Mouse (Mus musculus): Measurements from ENCODE around the gene Oprl1. TPM values are rescaled to one million over a fixed set of nuclear protein-coding genes. Genes with fewer than 3 reads are reported as not detected.

Gene Oprl1
- total RNA-seq, 2 experiments from 2014 or later = 54.7 to 55.4 TPM

DNA sequence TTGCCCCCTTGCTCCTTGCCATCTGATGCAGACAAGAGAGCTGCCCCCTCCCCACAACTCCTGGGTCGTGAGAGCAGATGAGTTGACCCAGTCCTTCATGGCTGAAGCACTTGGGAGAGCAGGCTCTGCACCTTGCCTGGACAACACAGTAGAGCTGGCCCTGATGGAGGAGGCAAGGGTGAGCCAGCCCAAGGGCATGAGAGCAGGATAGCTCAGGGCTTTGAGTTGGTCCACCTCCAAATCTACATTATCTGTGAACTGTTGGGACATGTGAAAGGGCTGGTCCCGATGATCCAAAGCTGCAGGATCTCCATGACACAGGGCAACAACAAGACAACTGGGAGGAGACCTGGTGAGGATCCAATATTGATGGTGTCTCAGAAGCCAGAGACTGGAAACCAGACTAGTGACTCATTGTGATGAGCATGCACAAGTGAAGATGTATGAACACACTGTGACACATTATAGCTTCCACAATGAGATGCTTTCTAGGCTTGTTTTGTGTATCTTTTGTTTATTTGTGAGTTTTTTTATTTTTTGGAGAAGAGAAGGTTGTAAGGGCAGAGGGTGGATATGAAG is 43.4 kb downstream of the Oprl1 start:
- no peak for DNase-seq (ENCODE audit: low spot score in 2 of 2)
- intact Hi-C loops (cut with DNase I) = no loop called here

DNA sequence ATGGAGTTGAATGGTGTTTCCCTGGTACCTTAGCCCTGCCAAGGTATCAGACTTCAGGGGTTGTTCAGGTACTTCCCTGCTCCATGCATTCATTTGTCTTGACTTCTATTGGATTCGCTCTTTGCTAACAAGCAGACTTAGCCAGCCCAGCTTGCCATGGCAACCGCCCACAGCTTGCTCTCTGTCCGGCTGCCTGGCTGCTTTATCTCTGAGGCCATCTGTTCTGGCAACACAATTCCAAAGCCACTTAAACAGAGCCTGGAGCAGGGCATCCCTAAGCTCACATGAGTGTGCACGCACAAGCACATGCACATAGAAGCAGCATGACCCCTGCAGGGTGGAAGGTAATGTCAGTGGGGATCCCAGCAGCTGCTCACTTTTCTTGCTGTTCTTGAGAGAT is 44.2 kb downstream of the Oprl1 start:
- intact Hi-C loops (cut with DNase I) = no loop called here
- DNase-seq (ENCODE audit: low spot score in 2 of 2) = peak; percentile 48 to 52

DNA sequence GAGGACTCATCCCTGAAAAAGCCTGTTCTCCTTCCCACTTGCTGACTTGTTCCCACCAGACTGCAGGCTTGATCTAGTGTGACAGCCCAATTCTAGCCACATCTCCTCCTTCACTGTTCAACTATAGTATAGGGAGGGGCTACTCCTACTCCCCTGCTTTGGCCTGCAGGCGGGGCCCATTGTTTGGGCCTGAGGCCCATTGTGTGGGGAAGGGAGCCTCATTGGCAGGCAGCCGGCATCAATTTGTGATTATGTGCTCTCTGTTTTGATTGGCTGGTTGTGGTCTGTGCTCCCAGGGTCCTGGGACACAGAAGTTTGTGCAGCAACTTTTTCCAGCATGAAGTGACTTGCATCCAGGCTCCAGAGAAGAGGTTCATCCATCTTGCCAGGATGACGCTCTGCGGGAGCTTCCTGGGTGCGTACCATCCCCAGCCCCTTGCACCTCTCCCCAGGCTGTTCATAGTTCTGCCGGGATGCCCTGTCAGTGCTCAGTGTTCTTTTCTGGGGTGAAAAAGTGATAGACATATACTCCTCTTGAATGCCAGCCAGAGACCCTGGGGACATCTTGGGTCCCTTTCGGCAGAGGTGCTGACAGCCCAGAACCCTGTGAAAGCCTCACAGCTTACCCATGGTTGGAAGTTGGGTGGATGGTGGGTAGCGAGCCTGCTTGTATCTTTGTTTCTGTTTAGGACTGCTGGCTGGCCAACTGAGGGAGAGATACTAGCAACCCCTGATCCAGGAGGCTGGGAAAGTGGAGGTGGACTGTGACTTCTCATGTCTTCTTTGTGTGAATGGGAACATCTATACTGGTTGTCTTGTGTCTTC is 48.4 kb downstream of the Oprl1 start, which contains the start of gene Myt1:
Gene Myt1 (plus strand): TSS at position 327 of the 825 bp plus-strand sequence.
- intact Hi-C loops (cut with DNase I) = no loop called here
- DNase-seq (ENCODE audit: low spot score in 2 of 2) = no peak

DNA sequence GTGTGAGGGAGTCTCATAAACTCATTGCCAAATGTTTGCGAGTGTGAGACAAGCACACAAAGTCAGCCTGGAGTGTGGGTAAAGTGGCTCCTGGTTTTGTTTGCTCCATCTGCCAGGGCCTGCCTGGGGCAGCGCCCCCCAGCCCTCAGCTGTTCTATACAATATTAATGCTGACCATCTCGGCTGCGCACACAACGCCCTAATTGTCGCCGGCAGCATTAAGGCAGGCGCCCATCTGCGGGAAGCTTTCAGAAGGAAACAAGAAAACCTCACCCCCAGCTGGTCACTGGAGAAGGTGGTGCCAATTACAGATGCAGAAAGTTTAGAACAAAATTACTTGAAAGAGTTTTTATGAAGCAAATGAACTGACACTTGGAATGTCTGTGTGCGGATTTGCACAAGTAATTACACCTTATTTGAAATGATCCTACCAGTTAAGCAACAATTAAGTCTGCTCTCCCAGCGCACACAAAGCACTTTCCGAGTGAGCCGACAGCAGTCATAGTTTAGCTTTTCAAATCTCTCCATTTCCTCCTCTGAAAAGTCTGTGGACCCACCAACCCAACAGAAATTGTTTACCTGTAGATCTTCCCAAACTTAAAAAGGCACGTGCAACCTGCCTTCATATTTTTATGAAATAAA is 49.2 kb downstream of the Oprl1 start:
- no peak for DNase-seq (ENCODE audit: low spot score in 2 of 2)
- intact Hi-C loops (cut with DNase I) = no loop called here

DNA sequence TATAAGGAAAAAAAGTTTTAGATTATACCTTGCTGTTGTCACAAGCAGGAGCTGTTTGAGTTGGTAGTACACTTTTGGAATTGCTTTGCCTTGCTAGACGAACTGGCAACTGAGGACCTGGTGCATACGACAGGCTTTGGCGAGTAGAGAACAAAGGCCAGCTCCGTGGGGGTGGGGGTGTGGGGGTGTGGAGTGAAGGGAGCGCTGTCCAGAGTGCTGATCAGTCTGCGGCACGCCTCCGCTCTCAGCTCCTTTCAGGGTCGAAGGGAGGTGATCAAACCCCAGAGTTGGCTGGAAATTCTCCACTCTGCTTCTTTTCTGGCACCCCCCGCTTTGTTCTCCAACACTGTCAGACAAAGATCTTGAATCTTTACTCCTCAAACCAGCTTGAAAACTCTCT is 49.8 kb downstream of the Oprl1 start:
- intact Hi-C loops (cut with DNase I) = no loop called here
- no peak for DNase-seq (ENCODE audit: low spot score in 2 of 2)

DNA sequence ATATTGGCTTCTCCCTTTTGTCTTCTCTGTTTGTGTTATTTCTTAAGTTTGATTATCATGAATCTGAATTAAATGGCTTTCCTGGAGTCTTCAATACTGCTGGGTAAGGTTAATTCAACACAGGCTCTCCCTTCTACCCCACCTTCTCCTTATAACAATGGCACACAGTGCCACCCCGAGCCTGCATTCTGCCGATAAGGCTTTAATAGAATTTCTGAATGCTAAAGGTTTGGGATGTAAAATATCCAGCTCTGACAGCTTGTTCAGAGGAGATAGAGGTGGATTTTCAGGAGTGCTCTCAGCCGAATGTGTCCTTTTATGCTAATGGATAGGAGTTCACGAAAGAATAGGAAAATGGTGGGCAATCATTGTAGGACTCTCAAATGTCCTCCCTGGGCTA is 50.4 kb downstream of the Oprl1 start:
- intact Hi-C loops (cut with DNase I) = no loop called here
- DNase-seq (ENCODE audit: low spot score in 2 of 2) = no peak

DNA sequence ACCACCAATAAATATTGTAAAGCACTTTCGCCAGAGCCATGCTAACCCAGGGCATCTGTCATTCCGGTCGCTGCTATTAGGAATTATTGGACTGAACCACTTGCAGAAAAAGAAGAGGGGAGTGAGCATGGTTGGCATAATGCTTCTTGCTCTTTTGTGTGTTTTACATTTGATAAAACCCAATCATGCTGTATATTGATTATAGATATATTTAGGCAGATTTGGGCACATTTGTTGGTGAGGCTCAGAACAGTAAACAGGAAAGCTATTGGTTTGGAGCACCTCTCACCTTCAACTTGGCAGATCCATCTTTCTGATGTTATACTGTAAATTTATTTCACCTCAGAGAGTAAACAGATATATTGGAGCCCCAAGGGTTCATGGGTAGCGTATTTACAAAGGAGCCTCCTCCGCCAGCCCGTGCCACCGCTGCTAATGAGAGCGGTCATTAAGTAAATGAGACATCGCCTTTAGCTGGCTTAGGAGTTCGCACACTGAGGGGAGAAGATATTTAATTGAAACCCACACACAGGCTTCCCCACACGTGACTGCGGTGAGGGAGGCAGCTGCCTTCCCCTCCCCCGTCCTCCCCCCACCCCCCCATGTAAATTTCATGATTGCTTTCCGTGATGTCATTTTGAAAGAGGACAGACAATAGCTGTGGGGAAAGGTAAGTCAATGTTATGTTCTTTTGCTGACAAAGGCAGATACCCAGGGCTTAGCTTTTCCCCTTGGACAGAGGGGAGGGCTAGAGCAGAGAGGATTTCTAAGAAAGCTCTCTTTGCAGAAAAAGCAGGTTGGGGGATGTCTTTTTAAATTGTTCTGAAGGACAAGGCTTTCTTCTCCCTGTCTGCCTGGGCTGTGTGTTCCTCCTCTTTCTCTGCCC is 52.1 kb downstream of the Oprl1 start:
- DNase-seq (ENCODE audit: low spot score in 2 of 2) = peak; percentile 23 to 38
- intact Hi-C loops (cut with DNase I) = no loop called here

DNA sequence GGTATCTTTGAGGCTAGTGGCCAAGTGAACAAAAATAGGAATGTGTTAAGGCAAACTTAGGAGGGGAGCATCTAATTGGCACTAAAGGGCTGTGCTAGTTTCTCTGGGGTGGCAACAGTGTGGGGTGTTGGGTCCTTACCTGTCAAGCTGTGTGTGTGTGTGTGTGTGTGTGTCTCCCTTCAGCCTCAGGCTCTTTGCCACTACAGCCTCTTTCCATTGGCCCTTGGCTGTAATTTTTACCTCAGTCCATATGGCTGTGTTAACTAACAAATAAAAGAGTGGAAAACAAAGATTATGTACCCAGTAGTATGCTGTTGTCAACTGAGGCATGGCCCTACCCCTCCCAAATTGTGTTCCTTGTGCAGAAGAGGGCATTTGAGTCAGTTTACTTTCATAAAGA is 53.6 kb downstream of the Oprl1 start:
- no peak for DNase-seq (ENCODE audit: low spot score in 2 of 2)
- intact Hi-C loops (cut with DNase I) = no loop called here

DNA sequence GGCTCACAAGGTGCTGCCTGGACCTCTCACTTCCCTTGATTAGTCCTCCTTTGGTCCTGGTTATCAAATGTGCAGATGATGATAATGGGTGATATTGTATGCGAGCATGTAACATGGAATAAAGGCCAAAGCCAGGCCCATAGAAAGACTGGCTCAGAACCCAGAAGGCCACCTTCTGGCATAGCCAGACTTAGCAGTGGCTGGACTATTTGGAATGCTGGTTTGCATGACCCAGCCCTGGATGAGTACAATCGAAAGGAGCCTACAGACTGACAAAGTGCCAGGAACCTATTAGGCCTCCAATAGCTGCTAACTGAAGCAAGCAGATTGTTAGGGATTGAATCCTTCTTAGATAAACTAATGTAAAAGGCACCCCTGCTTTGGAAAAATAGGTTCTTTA is 54.6 kb downstream of the Oprl1 start:
- intact Hi-C loops (cut with DNase I) = no loop called here
- DNase-seq (ENCODE audit: low spot score in 2 of 2) = no peak

Other genes starting within 250 kb of the Oprl1 start
- gene Abhd16b, start 221.8 kb upstream of the Oprl1 start, total RNA-seq (2021) = not detected
- 10 to 100 TPM; 64.1 to 72.6 TPM for gene Tpd52l2, start 217.9 kb upstream of the Oprl1 start, total RNA-seq (2021)
- 100 to 1,000 TPM; 285 to 305 TPM for gene Dnajc5, start 194.5 kb upstream of the Oprl1 start, total RNA-seq (2021)
- gene Uckl1, start 130.1 kb upstream of the Oprl1 start, total RNA-seq (2021) = 10 to 100 TPM; 33.1 to 65.4 TPM
- 10 to 100 TPM; 49.8 to 54.4 TPM for gene Prpf6, start 123.1 kb upstream of the Oprl1 start, total RNA-seq (2021)
- 100 to 1,000 TPM in 1 of 2 experiments, 10 to 100 TPM in 1; 70.6 to 105 TPM for gene Zfp512b, start 122.2 kb upstream of the Oprl1 start, total RNA-seq (2021)
- 10 to 100 TPM; 19.9 to 20.9 TPM for gene Samd10, start 115.8 kb upstream of the Oprl1 start, total RNA-seq (2021)
- gene Gm29797, start 58.0 kb upstream of the Oprl1 start, total RNA-seq (2021) = under 1 TPM in 1 of 2 experiments, not detected in 1; 0.75 TPM
- 10 to 100 TPM; 11.3 to 14.7 TPM for gene Sox18, start 43.4 kb upstream of the Oprl1 start, total RNA-seq (2021)
- 10 to 100 TPM; 64.9 to 75.5 TPM for gene Tcea2, start 34.7 kb upstream of the Oprl1 start, total RNA-seq (2021)
- 10 to 100 TPM; 32.7 to 36.0 TPM for gene Rgs19, start 21.0 kb upstream of the Oprl1 start, total RNA-seq (2021)
- gene Lkaaear1, start 16.6 kb upstream of the Oprl1 start, total RNA-seq (2021) = not detected
- 10 to 100 TPM; 11.7 to 29.5 TPM for gene Myt1, start 48.3 kb downstream of the Oprl1 start, total RNA-seq (2021)
- 10 to 100 TPM; 81.4 to 90.5 TPM for gene Pcmtd2, start 122.8 kb downstream of the Oprl1 start, total RNA-seq (2021)
- 10 to 100 TPM; 29.1 to 31.2 TPM for gene Polr3k, start 149.3 kb downstream of the Oprl1 start, total RNA-seq (2021)

All from left cerebral cortex, postnatal 36 days (tissue).